Mouse (Mus musculus): ENCODE measurements around the gene Rsl1.

DNA sequence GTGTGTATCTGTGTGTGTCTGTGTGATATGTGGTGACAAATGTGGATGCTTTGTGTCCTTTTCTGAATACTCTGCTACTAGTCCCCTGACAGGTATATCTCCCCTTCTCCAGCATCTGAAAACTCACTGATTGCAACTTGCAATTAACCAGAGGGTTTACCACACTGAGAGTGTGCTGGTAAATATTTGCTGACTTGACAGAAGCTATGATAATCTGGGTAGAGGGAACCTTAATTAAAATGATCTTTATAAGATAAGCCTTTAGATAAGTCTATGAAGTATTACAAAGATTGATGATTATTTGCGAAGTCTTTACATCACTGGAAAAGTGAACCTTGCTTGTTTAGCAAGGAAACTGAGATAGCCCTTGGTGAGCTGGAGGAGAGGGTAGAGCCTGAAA is 48.5 kb upstream of the Rsl1 start:
- TF ChIP-seq CTCF (IDR thresholded peaks at IDR 0.05; ENCODE audit: low read depth, low read length) (no peak), POLR2A (IDR thresholded peaks at IDR 0.05; ENCODE audit: borderline replicate concordance, low read depth, low read length) (no peak)
